Mouse (Mus musculus): ENCODE measurements at regions not wholly inside any gene's neighbourhood (a gene's known extent, or its start where the extent isn't known, plus 50 kb on each side); places are given as distances from the start of the nearest gene placed in this dataset.

- no peaks in the 10 kb centered on the region for H3K36me3 ChIP-seq (ENCODE audit: control insufficient read depth, insufficient read depth, low read length)
- no peaks in the 10 kb centered on the region for H3K9me3 ChIP-seq (replicated peaks; ENCODE audit: control insufficient read depth, low read length)
- H3K27me3 ChIP-seq (ENCODE audit: control insufficient read depth, insufficient read depth, low read length): no peaks in the 10 kb centered on the region
- no peak overlapping the region for H3K9ac ChIP-seq (ENCODE audit: low read length)
- WGBS: 83% methylated on average over 4 of the region's 4 CpGs
- no peak overlapping the region for H3K4me2 ChIP-seq (ENCODE audit: low read depth, low read length)
- no peak for ATAC-seq (ENCODE audit: insufficient read depth, low FRiP score)
- no peak overlapping the region for H3K4me3 ChIP-seq (replicated peaks; ENCODE audit: low read length)
- H3K27ac ChIP-seq (ENCODE audit: low read length): no peak overlapping the region; the same call in 1 of the 2 replicates
- peaks cover 9% of the 10 kb centered on the region; the same call in 1 of the 2 replicates for H3K4me1 ChIP-seq (ENCODE audit: control insufficient read depth, insufficient read depth, low read length)
Observed at GRCm38 (mm10) chr17:7643640-7644039, 183.5 kb downstream of the Fndc1 start.

- Histone ChIP-seq H3K9me3 (replicated peaks; ENCODE audit: control insufficient read depth, low read length) (no peaks in the 10 kb centered on the region), H3K4me3 (replicated peaks; ENCODE audit: low read length) (no peak overlapping the region), H3K27me3 (ENCODE audit: control insufficient read depth, insufficient read depth, low read length) (no peaks in the 10 kb centered on the region), H3K36me3 (ENCODE audit: control insufficient read depth, insufficient read depth, low read length) (no peaks in the 10 kb centered on the region), H3K4me1 (ENCODE audit: control insufficient read depth, insufficient read depth, low read length) (peaks cover 9% of the 10 kb centered on the region; the same call in 1 of the 2 replicates), H3K9ac (ENCODE audit: low read length) (no peak overlapping the region), H3K4me2 (ENCODE audit: low read depth, low read length) (no peak overlapping the region), H3K27ac (ENCODE audit: low read length) (no peak overlapping the region)
- peak; percentile 69; the same call in 1 of the 2 replicates for ATAC-seq (ENCODE audit: insufficient read depth, low FRiP score)
- 24% methylated on average over 3 of the region's 3 CpGs for WGBS
Observed at GRCm38 (mm10) chr17:7642442-7642887, 184.6 kb downstream of the Fndc1 start.

GRCm38 (mm10) chr17:7634291-7634664 lies 192.8 kb downstream of the Fndc1 start:
- no peaks in the 10 kb centered on the region for H3K27me3 ChIP-seq (ENCODE audit: control insufficient read depth, insufficient read depth, low read length)
- H3K9me3 ChIP-seq (replicated peaks; ENCODE audit: control insufficient read depth, low read length): 0 out of 2 replicates have a peak, but pooled peaks cover 3% of the 10 kb centered on the region
- 38% methylated on average over 5 of the region's 5 CpGs for WGBS
- H3K4me1 ChIP-seq (ENCODE audit: control insufficient read depth, insufficient read depth, low read length): peaks cover 10% of the 10 kb centered on the region
- H3K4me2 ChIP-seq (ENCODE audit: low read depth, low read length): no peak overlapping the region
- H3K4me3 ChIP-seq (replicated peaks; ENCODE audit: low read length): no peak overlapping the region
- H3K27ac ChIP-seq (ENCODE audit: low read length): peak overlapping the region; percentile 81
- H3K9ac ChIP-seq (ENCODE audit: low read length): 0 out of 2 replicates have a peak overlapping the region, but pooled peaks have one; percentile 2
- no peaks in the 10 kb centered on the region for H3K36me3 ChIP-seq (ENCODE audit: control insufficient read depth, insufficient read depth, low read length)
- ATAC-seq (ENCODE audit: insufficient read depth, low FRiP score): no peak

GRCm38 (mm10) chr17:7633382-7634290 lies 193.5 kb downstream of the Fndc1 start:
- Histone ChIP-seq H3K4me2 (ENCODE audit: low read depth, low read length) (no peak overlapping the region), H3K27ac (ENCODE audit: low read length) (peak overlapping the region; percentile 81), H3K4me1 (ENCODE audit: control insufficient read depth, insufficient read depth, low read length) (peaks cover 10% of the 10 kb centered on the region), H3K27me3 (ENCODE audit: control insufficient read depth, insufficient read depth, low read length) (no peaks in the 10 kb centered on the region), H3K9me3 (replicated peaks; ENCODE audit: control insufficient read depth, low read length) (0 out of 2 replicates have a peak, but pooled peaks cover 3% of the 10 kb centered on the region), H3K4me3 (replicated peaks; ENCODE audit: low read length) (no peak overlapping the region), H3K36me3 (ENCODE audit: control insufficient read depth, insufficient read depth, low read length) (no peaks in the 10 kb centered on the region), H3K9ac (ENCODE audit: low read length) (0 out of 2 replicates have a peak overlapping the region, but pooled peaks have one; percentile 2)
- ATAC-seq (ENCODE audit: insufficient read depth, low FRiP score): no peak
- WGBS: 57% methylated on average over 9 of the region's 9 CpGs

GRCm38 (mm10) chr17:7625746-7626145 lies 201.4 kb downstream of the Fndc1 start:
- no peaks in the 10 kb centered on the region for H3K27me3 ChIP-seq (ENCODE audit: control insufficient read depth, insufficient read depth, low read length)
- H3K36me3 ChIP-seq (ENCODE audit: control insufficient read depth, insufficient read depth, low read length): no peaks in the 10 kb centered on the region
- 0 out of 2 replicates have a peak, but pooled peaks cover 3% of the 10 kb centered on the region for H3K9me3 ChIP-seq (replicated peaks; ENCODE audit: control insufficient read depth, low read length)
- no peak overlapping the region for H3K27ac ChIP-seq (ENCODE audit: low read length)
- no peak overlapping the region for H3K4me2 ChIP-seq (ENCODE audit: low read depth, low read length)
- ATAC-seq (ENCODE audit: insufficient read depth, low FRiP score): no peak
- H3K4me1 ChIP-seq (ENCODE audit: control insufficient read depth, insufficient read depth, low read length): no peaks in the 10 kb centered on the region
- no peak overlapping the region for H3K4me3 ChIP-seq (replicated peaks; ENCODE audit: low read length)
- no peak overlapping the region for H3K9ac ChIP-seq (ENCODE audit: low read length)
- 81% methylated on average over 3 of the region's 3 CpGs for WGBS

- Histone ChIP-seq H3K36me3 (ENCODE audit: control insufficient read depth, insufficient read depth, low read length) (no peaks in the 10 kb centered on the region), H3K4me1 (ENCODE audit: control insufficient read depth, insufficient read depth, low read length) (no peaks in the 10 kb centered on the region), H3K9me3 (replicated peaks; ENCODE audit: control insufficient read depth, low read length) (no peaks in the 10 kb centered on the region), H3K9ac (ENCODE audit: low read length) (no peak overlapping the region), H3K4me2 (ENCODE audit: low read depth, low read length) (no peak overlapping the region), H3K4me3 (replicated peaks; ENCODE audit: low read length) (no peak overlapping the region), H3K27ac (ENCODE audit: low read length) (no peak overlapping the region), H3K27me3 (ENCODE audit: control insufficient read depth, insufficient read depth, low read length) (no peaks in the 10 kb centered on the region)
- ATAC-seq (ENCODE audit: insufficient read depth, low FRiP score): no peak
- WGBS: 87% methylated on average over 3 of the region's 3 CpGs
Observed at GRCm38 (mm10) chr17:7623392-7623791, 203.7 kb downstream of the Fndc1 start.

- Histone ChIP-seq H3K27ac (ENCODE audit: low read length) (no peak overlapping the region), H3K9ac (ENCODE audit: low read length) (no peak overlapping the region), H3K4me2 (ENCODE audit: low read depth, low read length) (no peak overlapping the region), H3K4me1 (ENCODE audit: control insufficient read depth, insufficient read depth, low read length) (no peaks in the 10 kb centered on the region), H3K36me3 (ENCODE audit: control insufficient read depth, insufficient read depth, low read length) (no peaks in the 10 kb centered on the region), H3K9me3 (replicated peaks; ENCODE audit: control insufficient read depth, low read length) (no peaks in the 10 kb centered on the region), H3K27me3 (ENCODE audit: control insufficient read depth, insufficient read depth, low read length) (no peaks in the 10 kb centered on the region), H3K4me3 (replicated peaks; ENCODE audit: low read length) (no peak overlapping the region)
- no peak for ATAC-seq (ENCODE audit: insufficient read depth, low FRiP score)
- 70% methylated on average over 2 of the region's 2 CpGs for WGBS
Observed at GRCm38 (mm10) chr17:7621262-7621661, 205.8 kb downstream of the Fndc1 start.

- no peak overlapping the region for H3K9ac ChIP-seq (ENCODE audit: low read length)
- H3K4me2 ChIP-seq (ENCODE audit: low read depth, low read length): no peak overlapping the region
- no peaks in the 10 kb centered on the region for H3K4me1 ChIP-seq (ENCODE audit: control insufficient read depth, insufficient read depth, low read length)
- no peaks in the 10 kb centered on the region for H3K36me3 ChIP-seq (ENCODE audit: control insufficient read depth, insufficient read depth, low read length)
- H3K9me3 ChIP-seq (replicated peaks; ENCODE audit: control insufficient read depth, low read length): no peaks in the 10 kb centered on the region
- no peak for ATAC-seq (ENCODE audit: insufficient read depth, low FRiP score)
- H3K27me3 ChIP-seq (ENCODE audit: control insufficient read depth, insufficient read depth, low read length): no peaks in the 10 kb centered on the region
- H3K27ac ChIP-seq (ENCODE audit: low read length): no peak overlapping the region
- H3K4me3 ChIP-seq (replicated peaks; ENCODE audit: low read length): no peak overlapping the region
Observed at GRCm38 (mm10) chr17:7620166-7620565, 206.9 kb downstream of the Fndc1 start.

- no peak for ATAC-seq (ENCODE audit: insufficient read depth, low FRiP score)
Observed at GRCm38 (mm10) chr17:7619641-7620040, 207.5 kb downstream of the Fndc1 start.

More at GRCm38 (mm10) chr17:7619641-7620040, 207.5 kb downstream of the Fndc1 start:
- H3K4me2 ChIP-seq (ENCODE audit: low read depth, low read length): no peak overlapping the region
- H3K36me3 ChIP-seq (ENCODE audit: control insufficient read depth, insufficient read depth, low read length): no peaks in the 10 kb centered on the region
- no peak overlapping the region for H3K27ac ChIP-seq (ENCODE audit: low read length)
- no peak overlapping the region for H3K9ac ChIP-seq (ENCODE audit: low read length)
- no peaks in the 10 kb centered on the region for H3K27me3 ChIP-seq (ENCODE audit: control insufficient read depth, insufficient read depth, low read length)
- WGBS: 58% methylated on average over 5 of the region's 5 CpGs
- no peaks in the 10 kb centered on the region for H3K4me1 ChIP-seq (ENCODE audit: control insufficient read depth, insufficient read depth, low read length)
- no peak overlapping the region for H3K4me3 ChIP-seq (replicated peaks; ENCODE audit: low read length)
- no peaks in the 10 kb centered on the region for H3K9me3 ChIP-seq (replicated peaks; ENCODE audit: control insufficient read depth, low read length)

All from stomach, embryonic 16.5 days (tissue).